Mouse (Mus musculus): ENCODE measurements at regions not wholly inside any gene's neighbourhood (a gene's known extent, or its start where the extent isn't known, plus 50 kb on each side); places are given as distances from the start of the nearest gene placed in this dataset.

DNA sequence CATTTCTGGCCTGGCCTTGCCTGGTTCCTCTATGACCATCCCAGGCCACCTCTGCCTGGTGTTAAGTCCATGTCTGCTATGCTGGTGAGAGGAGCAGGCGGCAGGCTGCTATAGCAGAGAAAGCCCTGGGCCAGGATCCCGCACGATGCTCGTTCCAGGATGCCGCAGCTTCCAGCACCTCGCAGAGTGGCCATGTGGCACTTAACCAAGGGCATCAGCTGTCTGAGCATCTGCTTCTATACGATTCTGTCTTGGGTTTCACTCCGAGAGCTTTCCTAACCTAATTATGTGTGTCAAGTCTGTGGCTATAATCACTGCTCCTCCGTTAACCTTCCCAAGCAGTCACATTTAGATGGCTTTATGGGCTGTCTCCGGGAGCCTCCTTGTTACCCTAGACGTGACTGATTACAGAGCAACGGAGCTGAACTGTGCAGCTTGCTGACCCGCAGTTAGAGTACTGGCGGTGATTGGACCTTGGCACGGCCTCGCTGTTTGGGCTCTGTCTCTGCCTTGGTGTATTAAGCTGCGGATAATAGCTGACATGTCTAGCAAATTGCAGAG lies 64.4 kb downstream of the Ackr3 start:
- Histone ChIP-seq H3K4me3 (ENCODE audit: insufficient read depth, poor library complexity, severe bottlenecking) (no peak overlapping the region), H3K27me3 (ENCODE audit: control insufficient read depth, insufficient read depth, insufficient read length) (no peaks in the 10 kb centered on the region), H3K79me2 (ENCODE audit: control insufficient read depth, insufficient read depth) (no peaks in the 10 kb centered on the region), H3ac (ENCODE audit: control insufficient read depth, insufficient read length, low read depth) (no peak overlapping the region), H3K79me3 (ENCODE audit: low read depth) (no peaks in the 10 kb centered on the region), H3K36me3 (ENCODE audit: control insufficient read depth, insufficient read depth) (no peaks in the 10 kb centered on the region)
- TF ChIP-seq CTCF (IDR thresholded peaks at IDR 0.05; ENCODE audit: control insufficient read depth, insufficient read depth, insufficient read length) (no peak), USF1 (IDR thresholded peaks at IDR 0.05; ENCODE audit: low read depth) (no peak), MAX (IDR thresholded peaks at IDR 0.05) (no peak), FOSL1 (IDR thresholded peaks at IDR 0.05; ENCODE audit: insufficient read depth, low read length, poor library complexity, severe bottlenecking) (no peak), CEBPB (IDR thresholded peaks at IDR 0.05; ENCODE audit: low read depth) (no peak)

DNA sequence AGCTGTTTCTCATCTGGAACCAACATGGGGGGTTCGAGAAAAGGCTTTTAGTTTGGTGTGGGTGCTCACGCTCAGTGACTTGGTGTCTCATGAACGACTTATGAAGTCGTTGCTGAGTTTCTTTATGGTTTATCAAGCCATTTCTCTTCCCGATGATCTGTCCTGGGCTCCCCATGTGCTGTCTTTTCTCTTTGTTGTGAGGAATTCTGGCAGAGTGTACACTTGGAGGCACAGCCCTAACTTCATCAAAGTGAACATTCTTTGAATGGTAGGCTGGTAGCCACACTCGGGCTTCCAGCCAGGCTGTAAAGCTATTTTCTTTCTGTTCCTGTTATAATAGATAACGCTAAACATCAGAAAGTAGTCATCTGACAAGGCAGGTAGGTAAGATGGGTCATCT lies 65.2 kb downstream of the Ackr3 start:
- Histone ChIP-seq H3ac (ENCODE audit: control insufficient read depth, insufficient read length, low read depth) (no peak overlapping the region), H3K4me3 (ENCODE audit: insufficient read depth, poor library complexity, severe bottlenecking) (no peak overlapping the region), H3K79me3 (ENCODE audit: low read depth) (no peaks in the 10 kb centered on the region), H3K27me3 (ENCODE audit: control insufficient read depth, insufficient read depth, insufficient read length) (no peaks in the 10 kb centered on the region), H3K36me3 (ENCODE audit: control insufficient read depth, insufficient read depth) (no peaks in the 10 kb centered on the region), H3K79me2 (ENCODE audit: control insufficient read depth, insufficient read depth) (no peaks in the 10 kb centered on the region)
- TF ChIP-seq USF1 (IDR thresholded peaks at IDR 0.05; ENCODE audit: low read depth) (no peak), CTCF (IDR thresholded peaks at IDR 0.05; ENCODE audit: control insufficient read depth, insufficient read depth, insufficient read length) (no peak), CEBPB (IDR thresholded peaks at IDR 0.05; ENCODE audit: low read depth) (no peak), MYOG (IDR thresholded peaks at IDR 0.05; ENCODE audit: control insufficient read depth, extremely low read depth, insufficient read length) (no peak), FOSL1 (IDR thresholded peaks at IDR 0.05; ENCODE audit: insufficient read depth, low read length, poor library complexity, severe bottlenecking) (no peak), MYOD1 (IDR thresholded peaks at IDR 0.05; ENCODE audit: control insufficient read depth, insufficient read length, low read depth) (no peak), MAX (IDR thresholded peaks at IDR 0.05) (no peak)

DNA sequence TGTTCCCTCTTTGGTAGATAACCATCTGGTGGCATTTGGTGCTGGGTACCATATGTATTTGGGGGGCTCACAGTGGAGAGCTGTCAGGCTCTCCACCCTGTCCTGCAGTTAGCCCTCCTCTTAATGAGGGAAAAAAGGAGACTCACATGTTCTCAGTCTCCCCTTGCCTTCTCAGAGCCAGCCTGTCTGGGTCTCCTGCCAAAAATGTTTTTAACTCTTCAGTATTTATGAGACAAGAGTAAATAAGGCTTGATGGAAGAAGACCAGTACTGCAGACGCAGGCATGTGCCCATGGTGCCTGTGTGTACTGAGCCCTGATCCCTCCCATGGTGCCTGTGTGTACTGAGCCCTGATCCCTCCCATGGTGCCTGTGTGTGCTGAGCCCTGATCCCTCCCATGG lies 66.1 kb downstream of the Ackr3 start:
- Histone ChIP-seq H3K79me3 (ENCODE audit: low read depth) (no peaks in the 10 kb centered on the region), H3K79me2 (ENCODE audit: control insufficient read depth, insufficient read depth) (no peaks in the 10 kb centered on the region)
- no peak for TF ChIP-seq CEBPB (IDR thresholded peaks at IDR 0.05; ENCODE audit: low read depth)
- TF ChIP-seq MAX (IDR thresholded peaks at IDR 0.05), result no peak
- TF ChIP-seq CTCF (IDR thresholded peaks at IDR 0.05; ENCODE audit: control insufficient read depth, insufficient read depth, insufficient read length), result no peak
- no peak for TF ChIP-seq MYOG (IDR thresholded peaks at IDR 0.05; ENCODE audit: control insufficient read depth, extremely low read depth, insufficient read length)
- TF ChIP-seq FOSL1 (IDR thresholded peaks at IDR 0.05; ENCODE audit: insufficient read depth, low read length, poor library complexity, severe bottlenecking), result no peak
- TF ChIP-seq USF1 (IDR thresholded peaks at IDR 0.05; ENCODE audit: low read depth), result no peak
- TF ChIP-seq MYOD1 (IDR thresholded peaks at IDR 0.05; ENCODE audit: control insufficient read depth, insufficient read length, low read depth), result no peak

DNA sequence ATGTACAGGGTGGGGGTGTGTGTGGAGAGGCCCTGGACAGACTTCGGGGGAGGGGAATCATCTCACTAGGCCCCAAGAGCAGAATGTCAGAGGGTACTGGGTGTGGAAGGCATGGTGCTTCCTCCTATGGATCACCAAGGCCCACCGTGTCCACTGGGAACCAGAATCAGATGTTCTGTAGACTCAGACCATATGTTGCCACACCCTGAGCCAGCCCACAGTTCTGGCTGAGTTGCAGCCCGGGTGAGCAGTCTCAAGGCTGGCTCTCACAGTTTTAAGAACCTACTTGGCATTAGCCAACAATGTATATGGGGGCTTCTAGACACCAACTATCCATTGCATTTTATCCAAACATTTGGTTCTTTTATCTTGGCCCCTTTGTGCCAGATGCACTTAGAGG lies 67.5 kb downstream of the Ackr3 start:
- H3K79me2 ChIP-seq (ENCODE audit: control insufficient read depth, insufficient read depth), result no peaks in the 10 kb centered on the region
- no peak overlapping the region for H3ac ChIP-seq (ENCODE audit: control insufficient read depth, insufficient read length, low read depth)
- H3K79me3 ChIP-seq (ENCODE audit: low read depth), result no peaks in the 10 kb centered on the region
- no peaks in the 10 kb centered on the region for H3K27me3 ChIP-seq (ENCODE audit: control insufficient read depth, insufficient read depth, insufficient read length)
- TF ChIP-seq FOSL1 (IDR thresholded peaks at IDR 0.05; ENCODE audit: insufficient read depth, low read length, poor library complexity, severe bottlenecking), result no peak
- no peak for TF ChIP-seq MYOG (IDR thresholded peaks at IDR 0.05; ENCODE audit: control insufficient read depth, extremely low read depth, insufficient read length)
- no peak for TF ChIP-seq MYOD1 (IDR thresholded peaks at IDR 0.05; ENCODE audit: control insufficient read depth, insufficient read length, low read depth)
- TF ChIP-seq CEBPB (IDR thresholded peaks at IDR 0.05; ENCODE audit: low read depth), result no peak
- no peak for TF ChIP-seq CTCF (IDR thresholded peaks at IDR 0.05; ENCODE audit: control insufficient read depth, insufficient read depth, insufficient read length)
- TF ChIP-seq MAX (IDR thresholded peaks at IDR 0.05), result no peak
- no peak for TF ChIP-seq USF1 (IDR thresholded peaks at IDR 0.05; ENCODE audit: low read depth)
- no peaks in the 10 kb centered on the region for H3K36me3 ChIP-seq (ENCODE audit: control insufficient read depth, insufficient read depth)
- H3K4me3 ChIP-seq (ENCODE audit: insufficient read depth, poor library complexity, severe bottlenecking), result no peak overlapping the region

More for the DNA sequence above, 66.1 kb downstream of the Ackr3 start:
- Histone ChIP-seq H3K36me3 (ENCODE audit: control insufficient read depth, insufficient read depth) (no peaks in the 10 kb centered on the region), H3K4me3 (ENCODE audit: insufficient read depth, poor library complexity, severe bottlenecking) (no peak overlapping the region), H3K27me3 (ENCODE audit: control insufficient read depth, insufficient read depth, insufficient read length) (no peaks in the 10 kb centered on the region), H3ac (ENCODE audit: control insufficient read depth, insufficient read length, low read depth) (no peak overlapping the region)

DNA sequence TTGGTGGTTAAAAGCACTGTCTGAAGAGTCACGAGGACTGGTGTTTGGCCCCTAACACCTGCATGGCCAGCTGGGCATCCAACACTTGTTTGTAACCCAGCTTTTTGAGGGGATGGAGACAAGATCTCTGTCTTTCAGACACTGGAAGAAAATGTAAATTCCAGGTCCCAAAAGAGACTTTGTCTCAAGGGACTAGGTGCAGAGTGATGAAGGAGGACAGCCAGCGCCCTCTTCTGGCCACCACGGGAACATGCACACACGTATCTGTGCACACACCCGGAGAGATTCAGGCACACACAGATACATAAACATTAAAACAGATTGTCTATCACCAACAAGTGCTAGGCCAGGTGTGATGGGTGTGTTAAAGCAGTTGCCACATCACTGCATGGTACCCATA lies 68.6 kb downstream of the Ackr3 start:
- Histone ChIP-seq H3ac (ENCODE audit: control insufficient read depth, insufficient read length, low read depth) (no peak overlapping the region), H3K79me2 (ENCODE audit: control insufficient read depth, insufficient read depth) (no peaks in the 10 kb centered on the region), H3K79me3 (ENCODE audit: low read depth) (no peaks in the 10 kb centered on the region), H3K27me3 (ENCODE audit: control insufficient read depth, insufficient read depth, insufficient read length) (no peaks in the 10 kb centered on the region), H3K36me3 (ENCODE audit: control insufficient read depth, insufficient read depth) (no peaks in the 10 kb centered on the region), H3K4me3 (ENCODE audit: insufficient read depth, poor library complexity, severe bottlenecking) (no peak overlapping the region)
- TF ChIP-seq MYOD1 (IDR thresholded peaks at IDR 0.05; ENCODE audit: control insufficient read depth, insufficient read length, low read depth) (no peak), CEBPB (IDR thresholded peaks at IDR 0.05; ENCODE audit: low read depth) (no peak), CTCF (IDR thresholded peaks at IDR 0.05; ENCODE audit: control insufficient read depth, insufficient read depth, insufficient read length) (no peak), MYOG (IDR thresholded peaks at IDR 0.05; ENCODE audit: control insufficient read depth, extremely low read depth, insufficient read length) (no peak), FOSL1 (IDR thresholded peaks at IDR 0.05; ENCODE audit: insufficient read depth, low read length, poor library complexity, severe bottlenecking) (no peak)
